Mouse (Mus musculus): ENCODE data around the gene Eif4b. TPM values are rescaled to one million over a fixed set of nuclear protein-coding genes. Genes with fewer than 3 reads are reported as not detected.
A peak's percentile ranks its signal among the peaks of the same experiment; 100 is the strongest.
"Not testable (repeated sequence)": the region's sequence is repeated elsewhere in the genome, so short reads cannot be mapped to it uniquely, and the experiment has no call there.

The Eif4b gene
- polyA plus RNA-seq, 1 experiment from 2014 or later, result 111 TPM

GRCm38 (mm10) chr15:102079221-102079620 is 5.6 kb downstream of the Eif4b start:
- ATAC-seq (ENCODE audit: insufficient number of reproducible peaks, low FRiP score, low TSS enrichment, low read depth), result no peak
- 67% methylated on average over 4 of the region's 4 CpGs for WGBS
- peaks cover 34% of the 10 kb centered on the region for H3K36me3 ChIP-seq
- H3K4me2 ChIP-seq, result no peak overlapping the region
- H3K9me3 ChIP-seq, result no peaks in the 10 kb centered on the region
- no peak overlapping the region for H3K9ac ChIP-seq
- peaks cover 21% of the 10 kb centered on the region for H3K4me1 ChIP-seq
- no peak overlapping the region for H3K27ac ChIP-seq
- H3K4me3 ChIP-seq, result no peak overlapping the region
- H3K27me3 ChIP-seq, result no peaks in the 10 kb centered on the region

- not testable (repeated sequence) for H3K4me2 ChIP-seq; ATAC-seq (ENCODE audit: insufficient number of reproducible peaks, low FRiP score, low TSS enrichment, low read depth); H3K9ac ChIP-seq; H3K27ac ChIP-seq; H3K27me3 ChIP-seq; H3K9me3 ChIP-seq; H3K4me3 ChIP-seq
- WGBS, result 73% methylated on average over 8 of the region's 8 CpGs
- H3K4me1 ChIP-seq, result peaks cover 15% of the 10 kb centered on the region
- H3K36me3 ChIP-seq, result peaks cover 41% of the 10 kb centered on the region
Observed at GRCm38 (mm10) chr15:102079924-102080323, 6.4 kb downstream of the Eif4b start.

GRCm38 (mm10) chr15:102080429-102080828 is 6.9 kb downstream of the Eif4b start:
- peaks cover 10% of the 10 kb centered on the region for H3K4me1 ChIP-seq
- no peak overlapping the region for H3K4me2 ChIP-seq
- no peaks in the 10 kb centered on the region for H3K27me3 ChIP-seq
- WGBS, result 75% methylated on average over 2 of the region's 2 CpGs
- no peak overlapping the region for H3K9ac ChIP-seq
- H3K36me3 ChIP-seq, result peaks cover 45% of the 10 kb centered on the region
- no peak overlapping the region for H3K27ac ChIP-seq
- no peaks in the 10 kb centered on the region for H3K9me3 ChIP-seq
- no peak overlapping the region for H3K4me3 ChIP-seq
- no peak for ATAC-seq (ENCODE audit: insufficient number of reproducible peaks, low FRiP score, low TSS enrichment, low read depth)

- Histone ChIP-seq H3K36me3 (peaks cover 60% of the 10 kb centered on the region), H3K4me3 (no peak overlapping the region), H3K9me3 (no peaks in the 10 kb centered on the region), H3K27ac (no peak overlapping the region), H3K27me3 (no peaks in the 10 kb centered on the region), H3K4me2 (no peak overlapping the region), H3K9ac (no peak overlapping the region), H3K4me1 (peaks cover 5% of the 10 kb centered on the region; the same call in 1 of the 2 replicates)
- 86% methylated on average over 4 of the region's 4 CpGs for WGBS
- no peak for ATAC-seq (ENCODE audit: insufficient number of reproducible peaks, low FRiP score, low TSS enrichment, low read depth)
Observed at GRCm38 (mm10) chr15:102082148-102082547, 8.6 kb downstream of the Eif4b start.

GRCm38 (mm10) chr15:102083028-102083427 is 9.5 kb downstream of the Eif4b start:
- Histone ChIP-seq H3K27ac (no peak overlapping the region), H3K27me3 (no peaks in the 10 kb centered on the region), H3K9me3 (no peaks in the 10 kb centered on the region), H3K4me3 (no peak overlapping the region), H3K36me3 (peaks cover 69% of the 10 kb centered on the region), H3K4me2 (no peak overlapping the region), H3K4me1 (peaks cover 5% of the 10 kb centered on the region; the same call in 1 of the 2 replicates), H3K9ac (no peak overlapping the region)
- no peak for ATAC-seq (ENCODE audit: insufficient number of reproducible peaks, low FRiP score, low TSS enrichment, low read depth)
- 85% methylated on average over 4 of the region's 4 CpGs for WGBS

- Histone ChIP-seq H3K9me3 (no peaks in the 10 kb centered on the region), H3K4me2 (no peak overlapping the region), H3K27me3 (no peaks in the 10 kb centered on the region), H3K4me1 (no peaks in the 10 kb centered on the region), H3K4me3 (no peak overlapping the region), H3K36me3 (peaks cover 98% of the 10 kb centered on the region), H3K27ac (no peak overlapping the region), H3K9ac (no peak overlapping the region)
- 0 out of 2 replicates have a peak, but pooled peaks have one; percentile 52 for ATAC-seq (ENCODE audit: insufficient number of reproducible peaks, low FRiP score, low TSS enrichment, low read depth)
- WGBS, result 69% methylated on average over 12 of the region's 12 CpGs
Observed at GRCm38 (mm10) chr15:102089914-102090585, 16.5 kb downstream of the Eif4b start.

GRCm38 (mm10) chr15:102091063-102091679 is 17.6 kb downstream of the Eif4b start:
- no peaks in the 10 kb centered on the region for H3K4me1 ChIP-seq
- H3K4me3 ChIP-seq, result no peak overlapping the region
- WGBS, result 77% methylated on average over 12 of the region's 12 CpGs
- no peak overlapping the region for H3K27ac ChIP-seq
- no peak overlapping the region for H3K9ac ChIP-seq
- no peak for ATAC-seq (ENCODE audit: insufficient number of reproducible peaks, low FRiP score, low TSS enrichment, low read depth)
- no peaks in the 10 kb centered on the region for H3K27me3 ChIP-seq
- no peaks in the 10 kb centered on the region for H3K9me3 ChIP-seq
- H3K4me2 ChIP-seq, result no peak overlapping the region
- peaks cover 98% of the 10 kb centered on the region for H3K36me3 ChIP-seq

- Histone ChIP-seq H3K9ac (no peak overlapping the region), H3K4me1 (no peaks in the 10 kb centered on the region), H3K9me3 (no peaks in the 10 kb centered on the region), H3K27me3 (no peaks in the 10 kb centered on the region), H3K27ac (no peak overlapping the region), H3K4me3 (no peak overlapping the region), H3K4me2 (no peak overlapping the region), H3K36me3 (peaks cover 100% of the 10 kb centered on the region)
- WGBS, result 74% methylated on average over 1 of the region's 1 CpGs
- ATAC-seq (ENCODE audit: insufficient number of reproducible peaks, low FRiP score, low TSS enrichment, low read depth), result no peak
Observed at GRCm38 (mm10) chr15:102091688-102092087, 18.1 kb downstream of the Eif4b start.

GRCm38 (mm10) chr15:102092222-102092621 is 18.6 kb downstream of the Eif4b start:
- peaks cover 96% of the 10 kb centered on the region for H3K36me3 ChIP-seq
- no peak overlapping the region for H3K27ac ChIP-seq
- H3K9ac ChIP-seq, result no peak overlapping the region
- H3K4me1 ChIP-seq, result peaks cover 2% of the 10 kb centered on the region; the same call in 1 of the 2 replicates
- WGBS, result 87% methylated on average over 4 of the region's 4 CpGs
- no peak for ATAC-seq (ENCODE audit: insufficient number of reproducible peaks, low FRiP score, low TSS enrichment, low read depth)
- H3K9me3 ChIP-seq, result no peaks in the 10 kb centered on the region
- H3K4me3 ChIP-seq, result no peak overlapping the region
- no peak overlapping the region for H3K4me2 ChIP-seq
- no peaks in the 10 kb centered on the region for H3K27me3 ChIP-seq

GRCm38 (mm10) chr15:102094157-102094556 is 20.6 kb downstream of the Eif4b start:
- H3K4me3 ChIP-seq, result no peak overlapping the region
- no peak overlapping the region for H3K9ac ChIP-seq
- no peak overlapping the region for H3K27ac ChIP-seq
- no peaks in the 10 kb centered on the region for H3K9me3 ChIP-seq
- no peak for ATAC-seq (ENCODE audit: insufficient number of reproducible peaks, low FRiP score, low TSS enrichment, low read depth)
- H3K4me1 ChIP-seq, result peaks cover 21% of the 10 kb centered on the region
- H3K27me3 ChIP-seq, result no peaks in the 10 kb centered on the region
- H3K4me2 ChIP-seq, result no peak overlapping the region
- WGBS, result 28% methylated on average over 2 of the region's 2 CpGs
- H3K36me3 ChIP-seq, result peaks cover 83% of the 10 kb centered on the region

- 85% methylated on average over 16 of the region's 16 CpGs for WGBS
- Histone ChIP-seq H3K4me3 (no peak overlapping the region), H3K27ac (no peak overlapping the region), H3K36me3 (peaks cover 74% of the 10 kb centered on the region), H3K9ac (no peak overlapping the region), H3K27me3 (no peaks in the 10 kb centered on the region), H3K4me1 (peaks cover 30% of the 10 kb centered on the region), H3K4me2 (no peak overlapping the region), H3K9me3 (no peaks in the 10 kb centered on the region)
- no peak for ATAC-seq (ENCODE audit: insufficient number of reproducible peaks, low FRiP score, low TSS enrichment, low read depth)
Observed at GRCm38 (mm10) chr15:102094988-102095387, 21.4 kb downstream of the Eif4b start.

- Histone ChIP-seq H3K36me3 (peaks cover 51% of the 10 kb centered on the region), H3K4me2 (no peak overlapping the region), H3K9me3 (no peaks in the 10 kb centered on the region), H3K4me1 (peaks cover 48% of the 10 kb centered on the region), H3K27me3 (no peaks in the 10 kb centered on the region), H3K27ac (peak overlapping the region; percentile 99), H3K4me3 (no peak overlapping the region), H3K9ac (no peak overlapping the region)
- WGBS, result 74% methylated on average over 8 of the region's 8 CpGs
- no peak for ATAC-seq (ENCODE audit: insufficient number of reproducible peaks, low FRiP score, low TSS enrichment, low read depth)
Observed at GRCm38 (mm10) chr15:102097147-102097915, 23.8 kb downstream of the Eif4b start.

Measured in limb, embryonic 15.5 days (tissue).